Mouse (Mus musculus) G1E (cell line): ENCODE results near the gene Tiparp.

Source experiments
- CTCF ChIP-seq: IDR thresholded peaks from 2 replicates; pipeline ENCODE4 v1.5.1; 2012; ENCODE audit warnings: low read depth, low read length, inconsistent platforms, mixed read lengths
- POLR2AphosphoS5 ChIP-seq: IDR thresholded peaks from 2 replicates; pipeline ENCODE4 v1.6.1; 2012; ENCODE audit warnings: low read depth, low read length, inconsistent platforms; ENCODE audit not compliant: insufficient replicate concordance
- TAL1 ChIP-seq: conservative IDR thresholded peaks from 2 replicates; pipeline ENCODE4 v1.6.1; 2012; ENCODE audit warnings: low read depth, low read length, inconsistent platforms, mixed read lengths

- TF ChIP-seq CTCF (no peak), POLR2AphosphoS5 (no peak), TAL1 (no peak)
Measured at GRCm38 (mm10) chr3:65525731-65526130, 2.5 kb upstream of the Tiparp start.
